Mouse (Mus musculus) adipocyte (in vitro differentiated cells): Measurements from ENCODE around the gene Tnpo1.
A peak's percentile ranks its signal among the peaks of the same experiment; 100 is the strongest.

Experiments
- DNase-seq: peaks from one replicate; pipeline ENCODE4 v3.0.0-alpha.2; 2016; ENCODE audit warnings: low spot score

The Tnpo1 gene

DNA sequence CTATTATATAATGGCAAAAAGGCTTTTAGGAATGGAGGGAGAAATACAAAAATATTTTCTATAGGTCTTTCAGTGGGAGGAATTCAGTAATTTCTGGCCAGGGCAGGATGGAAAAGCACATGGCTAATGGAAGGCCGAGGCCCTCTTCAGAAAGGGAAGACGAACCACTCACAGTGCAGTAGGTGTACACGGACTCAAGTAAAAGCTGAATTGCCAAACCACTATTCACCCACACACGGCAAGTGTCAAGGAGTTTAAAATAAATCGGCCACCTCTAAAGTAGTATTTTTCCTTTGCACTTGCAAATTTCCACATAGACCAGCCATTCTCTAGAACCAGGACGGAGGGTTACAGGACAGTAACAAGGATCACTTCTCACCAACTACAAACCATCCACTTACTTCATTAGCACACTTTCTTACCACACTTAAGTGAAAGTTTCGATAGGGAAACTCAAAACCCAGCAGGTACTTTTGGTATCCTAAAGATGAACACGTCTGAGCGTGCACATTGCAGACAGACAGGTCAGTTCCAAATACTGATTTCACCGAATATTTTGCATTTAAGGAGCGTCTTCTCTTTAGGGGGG lies 1.2 kb downstream of the Tnpo1 start:
- DNase-seq, result no peak

DNA sequence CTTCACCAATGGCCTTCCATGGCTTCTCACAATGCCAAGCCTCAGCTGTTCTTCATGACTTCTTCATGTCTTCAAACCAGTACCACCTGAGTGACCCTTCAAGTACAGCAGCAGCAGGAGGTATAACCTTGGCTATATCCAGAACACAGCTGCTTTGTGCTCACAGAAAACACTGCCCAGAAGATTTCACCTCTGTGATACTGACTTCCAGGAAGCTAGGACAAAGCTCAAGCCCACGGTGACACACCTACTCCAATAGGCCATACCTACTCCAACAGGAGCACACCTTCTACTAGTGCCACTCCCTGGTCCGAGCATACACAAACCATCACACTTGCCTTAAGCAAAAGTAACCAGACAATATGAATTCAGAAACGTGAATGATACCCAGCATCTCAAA lies 3.4 kb downstream of the Tnpo1 start:
- no peak for DNase-seq

DNA sequence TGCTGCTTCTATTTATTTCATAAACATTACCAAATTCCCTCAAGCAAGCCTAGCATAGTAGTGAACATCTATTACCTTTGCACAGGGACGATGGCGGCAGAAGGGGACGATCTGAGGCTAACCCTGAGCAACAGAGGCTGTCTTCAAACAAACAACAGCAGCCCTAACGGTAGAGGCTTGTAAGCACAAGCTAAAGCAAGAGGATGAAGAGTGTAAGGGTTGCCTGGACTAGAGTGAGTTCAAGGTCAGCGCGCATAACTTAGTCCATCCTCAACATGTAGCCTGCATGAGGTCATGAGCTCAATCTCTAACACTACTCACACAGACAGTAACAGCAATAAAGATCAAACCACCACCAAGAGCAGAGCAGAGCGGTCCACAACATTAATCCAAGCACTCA lies 4.9 kb downstream of the Tnpo1 start:
- DNase-seq, result no peak

DNA sequence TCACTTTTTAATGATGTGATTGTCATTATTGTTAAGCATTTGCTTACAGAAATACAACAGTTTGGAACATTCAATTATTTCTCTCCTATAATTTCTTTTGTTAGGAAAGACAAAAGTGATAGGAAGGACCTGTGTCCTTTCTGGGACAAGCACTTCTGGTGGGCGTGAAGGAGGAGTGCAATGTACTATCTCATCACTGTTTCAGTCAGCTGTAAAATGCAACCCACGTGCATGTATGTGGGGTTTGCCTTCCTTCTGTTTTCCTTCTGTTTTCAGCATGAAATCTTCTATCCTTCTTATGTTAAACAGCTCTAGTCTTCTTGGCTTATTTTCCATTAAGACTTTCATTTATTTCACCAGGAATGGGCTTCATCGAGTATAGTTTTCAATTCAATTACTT lies 5.9 kb downstream of the Tnpo1 start:
- no peak for DNase-seq

DNA sequence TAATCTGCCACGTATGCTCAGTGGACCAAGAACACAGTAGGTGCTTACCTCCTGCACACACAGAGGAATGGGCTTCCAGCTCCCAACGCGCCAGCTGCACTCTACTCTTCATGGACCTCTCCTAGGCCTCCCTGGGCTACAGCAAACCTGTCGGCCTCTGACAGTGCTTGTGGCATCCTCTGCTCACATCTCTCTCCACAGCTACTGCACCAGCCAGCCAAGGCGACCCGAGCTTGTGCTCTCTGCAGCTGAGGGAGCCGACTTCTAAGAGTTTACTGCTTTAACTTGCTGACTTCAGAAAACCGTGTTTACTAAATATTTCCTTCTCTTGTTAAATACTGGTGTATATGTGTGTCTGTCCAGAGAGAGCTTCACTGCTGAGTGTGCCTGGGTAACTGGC lies 6.5 kb downstream of the Tnpo1 start:
- DNase-seq, result no peak

DNA sequence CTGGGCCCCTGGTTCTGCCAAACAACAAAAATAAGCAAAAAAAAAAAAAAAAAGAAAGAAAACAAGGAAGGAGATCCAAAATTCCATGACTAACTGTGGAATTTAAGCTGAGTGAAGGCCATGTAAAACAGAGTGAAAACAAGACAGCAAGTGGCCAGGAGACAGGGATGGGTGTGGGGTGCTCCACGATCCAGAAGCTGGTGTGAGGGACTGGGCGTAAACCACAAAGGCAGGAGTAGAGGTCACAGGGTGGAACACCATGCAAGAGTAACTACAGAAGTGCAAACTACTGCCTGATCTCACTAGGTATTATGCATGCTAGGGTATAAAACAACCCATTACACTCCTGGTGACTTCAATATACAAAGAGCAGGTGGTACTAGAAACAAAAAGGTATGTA lies 8.3 kb downstream of the Tnpo1 start:
- DNase-seq, result peak; percentile 67

DNA sequence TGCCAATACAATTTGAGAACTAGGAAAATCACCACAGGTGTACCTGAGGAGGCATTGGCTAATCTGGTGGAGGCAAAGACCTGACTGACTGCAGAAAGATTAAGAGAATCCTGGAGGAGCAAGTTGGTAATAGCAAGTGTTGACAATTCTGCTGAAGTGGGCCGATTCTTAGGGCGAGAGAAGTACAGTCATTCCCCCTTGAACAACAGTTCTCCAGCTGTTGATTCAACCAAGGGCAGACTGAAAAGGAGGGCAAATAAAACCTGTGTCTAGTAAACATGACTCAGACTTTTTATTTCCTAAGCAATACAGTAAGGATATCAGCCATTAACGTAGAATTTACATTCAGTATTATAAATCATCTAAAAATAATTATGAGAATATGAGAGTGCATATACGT lies 10.6 kb downstream of the Tnpo1 start:
- DNase-seq, result no peak

DNA sequence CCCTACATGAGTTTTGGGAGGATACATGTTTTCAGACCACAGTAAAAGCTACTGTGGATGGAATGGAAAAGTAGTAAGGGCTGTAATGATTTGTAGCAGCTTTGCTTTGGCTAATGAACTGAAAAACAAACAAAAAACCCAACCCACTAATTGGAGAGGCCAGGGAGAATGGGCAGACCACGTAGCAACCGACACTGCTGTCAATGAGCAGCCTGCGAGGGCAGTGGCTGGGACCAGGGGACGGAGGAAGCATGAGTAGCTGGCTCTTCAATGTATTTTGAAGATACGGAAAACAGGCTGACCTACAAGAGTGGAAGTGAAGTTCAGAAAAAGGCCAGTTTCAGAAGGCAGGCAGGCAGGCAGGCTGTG lies 11.4 kb downstream of the Tnpo1 start:
- DNase-seq, result no peak

DNA sequence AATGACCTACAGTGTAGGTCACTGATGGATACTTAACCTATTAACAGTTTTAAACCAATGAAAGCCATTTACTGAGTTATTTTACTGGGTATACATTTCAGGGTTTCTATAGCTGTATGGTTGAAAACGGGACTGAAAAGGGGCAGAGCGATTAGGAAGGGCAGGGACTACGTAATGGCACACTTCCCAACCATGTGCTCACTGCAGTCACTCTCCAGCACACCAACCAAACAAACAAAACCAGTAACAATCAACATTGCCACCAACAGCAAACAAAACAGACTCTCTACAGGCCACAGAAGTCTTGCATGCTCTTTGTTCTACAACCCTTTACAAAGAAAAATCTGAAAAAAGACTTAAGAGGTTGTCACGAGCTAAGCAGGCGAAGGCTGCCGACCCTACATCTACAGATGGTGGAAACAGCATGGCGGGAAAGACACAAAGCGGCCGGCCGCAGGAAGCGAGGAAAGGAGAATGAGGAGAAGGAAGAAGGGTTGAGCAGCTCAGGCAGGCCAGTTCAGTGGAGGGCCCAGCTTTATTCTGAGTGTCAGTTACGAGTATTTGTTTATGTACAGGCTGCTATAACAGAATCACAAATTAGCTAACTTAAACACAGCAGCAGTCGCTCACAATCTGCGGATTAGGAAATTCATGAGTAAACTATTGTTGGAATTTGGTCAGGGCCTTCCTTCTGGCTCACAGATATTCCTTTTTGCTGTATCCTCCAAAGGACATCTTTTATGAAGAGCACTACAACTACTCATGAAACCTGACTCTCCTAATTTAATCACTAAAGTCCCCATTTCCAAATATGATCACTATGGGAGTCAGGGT lies 12.0 kb downstream of the Tnpo1 start:
- DNase-seq, result no peak

DNA sequence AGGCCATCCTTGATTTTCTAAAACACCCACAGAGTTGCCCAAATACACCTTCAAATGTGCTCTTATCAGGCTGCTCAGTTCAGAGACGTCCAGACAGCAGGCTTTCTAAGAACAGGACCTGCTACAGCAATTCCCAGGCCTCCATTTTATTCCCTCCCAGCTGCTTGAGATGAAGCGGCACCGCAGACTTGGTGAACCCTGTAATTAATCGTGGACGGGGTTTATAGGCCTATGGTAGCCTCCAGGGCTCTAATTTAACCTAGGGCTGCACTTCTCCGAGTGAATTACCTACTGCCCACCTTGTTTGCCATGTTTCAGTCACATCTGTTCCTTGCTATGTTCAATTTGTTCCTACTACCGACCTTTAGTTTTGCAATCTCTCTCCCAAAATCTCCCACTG lies 13.0 kb downstream of the Tnpo1 start:
- no peak for DNase-seq

DNA sequence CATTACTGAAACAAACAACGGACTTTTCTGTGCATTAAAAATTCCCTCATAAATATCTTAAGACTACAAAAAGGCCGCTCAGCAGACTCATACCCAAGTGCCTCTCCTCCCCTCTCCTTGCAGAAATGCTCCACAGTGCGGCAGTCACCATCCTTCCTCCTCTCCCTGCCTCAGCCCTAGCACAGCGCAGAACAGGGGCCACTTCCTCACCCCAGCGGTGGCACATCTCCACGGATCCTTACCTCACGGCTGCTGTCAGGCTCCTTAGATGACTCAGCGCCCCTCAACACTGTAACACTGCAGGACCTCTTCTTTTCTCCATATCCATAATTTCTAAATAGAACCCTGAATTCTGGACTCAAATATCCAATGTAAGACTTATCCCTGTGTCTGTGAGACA lies 13.6 kb downstream of the Tnpo1 start:
- no peak for DNase-seq

DNA sequence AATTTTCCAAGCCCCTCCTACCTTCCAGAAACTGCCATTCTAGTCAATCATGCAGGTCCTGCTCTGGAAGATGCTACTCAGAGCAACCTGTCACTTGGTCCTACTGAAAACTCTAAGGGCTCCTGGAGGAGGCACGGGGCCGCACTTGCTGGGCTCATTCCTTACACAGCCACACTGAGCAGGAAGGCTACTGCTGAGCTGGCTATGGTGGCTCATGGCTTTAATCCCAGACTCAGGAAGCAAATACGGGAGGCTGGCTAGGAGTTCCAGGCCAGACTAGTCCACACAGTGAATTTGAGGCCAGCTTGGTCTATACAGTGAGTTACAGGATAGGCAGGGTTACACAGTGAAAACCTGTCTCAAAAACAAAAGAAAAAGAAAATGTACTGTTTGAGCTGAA lies 15.4 kb downstream of the Tnpo1 start:
- DNase-seq, result no peak

DNA sequence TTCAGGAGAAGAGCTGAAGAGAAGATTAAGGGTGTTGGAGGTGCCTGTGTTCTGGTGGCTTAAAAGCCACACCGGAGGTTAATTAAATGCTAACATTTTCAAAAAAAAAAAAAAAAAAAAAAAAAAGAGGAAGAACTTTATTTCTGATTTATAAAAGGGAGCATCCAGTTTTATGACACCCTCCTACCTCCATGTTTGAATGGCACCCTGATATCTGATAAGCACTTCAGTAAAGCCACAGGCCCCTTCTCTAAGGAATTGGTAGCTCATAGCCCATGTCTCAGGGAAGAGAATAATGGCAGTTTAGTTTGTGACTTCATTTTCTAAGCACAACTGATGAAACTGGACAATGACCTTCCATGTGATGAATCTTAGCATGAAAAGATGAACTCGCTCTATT lies 21.6 kb downstream of the Tnpo1 start:
- no peak for DNase-seq

DNA sequence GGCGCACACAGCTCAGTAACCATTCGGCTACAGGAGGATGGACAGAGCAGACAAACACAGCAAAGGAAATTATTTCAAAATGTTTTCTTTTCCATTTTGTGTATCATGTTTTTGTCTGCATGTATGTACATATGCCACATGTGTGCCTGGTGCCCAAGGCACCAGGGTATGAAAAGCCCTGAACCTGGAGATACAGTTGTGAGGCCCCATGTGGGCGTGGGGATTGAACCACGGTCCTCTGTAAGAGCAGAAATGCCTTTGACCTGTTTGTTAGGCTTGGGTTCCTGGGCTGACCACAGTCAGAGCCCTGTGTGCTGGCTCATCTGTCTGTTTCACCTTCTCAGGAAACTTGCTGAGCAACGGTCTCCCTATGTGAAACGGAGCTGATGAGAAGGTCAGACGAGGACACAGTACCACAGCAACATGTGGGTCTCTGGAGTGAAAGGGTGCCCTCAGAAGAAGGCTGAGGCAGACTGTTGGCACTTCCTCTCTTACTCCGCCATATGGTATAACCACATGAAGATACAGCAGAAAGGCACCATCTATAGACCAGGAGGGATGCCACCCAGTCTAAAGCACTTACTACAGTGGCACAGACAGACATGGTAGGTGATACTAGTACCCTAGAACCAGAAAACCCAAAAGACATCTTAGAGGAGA lies 23.7 kb downstream of the Tnpo1 start:
- DNase-seq, result no peak

DNA sequence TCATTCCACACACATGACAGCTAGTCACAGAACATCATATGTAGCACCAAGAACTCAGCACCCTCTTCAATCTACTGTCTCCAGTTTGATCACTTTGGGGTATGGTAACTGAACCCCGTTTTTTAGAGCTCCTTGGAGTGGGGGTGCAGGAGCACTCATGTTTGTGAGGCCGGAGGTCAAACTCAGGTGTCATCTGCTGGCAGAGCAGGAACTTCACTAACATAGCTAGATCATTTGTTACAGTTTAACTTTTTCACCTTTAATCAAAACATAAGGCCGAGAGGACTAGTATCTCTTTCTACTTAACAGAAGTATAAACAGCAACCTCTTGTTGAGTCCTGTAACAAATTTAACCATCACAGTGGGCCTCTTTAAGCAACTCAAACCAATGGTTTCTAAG lies 26.6 kb downstream of the Tnpo1 start:
- DNase-seq, result no peak

DNA sequence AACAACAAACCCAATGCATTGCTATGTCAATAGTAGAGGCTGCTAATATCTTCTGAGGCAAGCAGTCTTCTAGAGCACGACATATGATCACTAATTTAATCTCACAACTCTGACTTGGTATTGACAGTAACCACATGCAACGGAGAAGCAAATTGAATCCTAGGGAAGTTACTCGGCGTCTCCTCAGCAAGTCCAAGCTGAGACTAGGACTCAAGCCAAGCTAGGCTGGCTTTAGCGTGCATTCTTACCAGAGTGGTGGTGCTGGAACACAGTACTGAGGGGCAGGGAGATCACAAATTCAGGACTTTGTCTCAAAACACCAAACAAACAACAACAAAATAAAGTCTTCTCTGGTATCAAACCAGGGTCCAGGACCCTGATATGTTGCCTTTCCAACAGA lies 28.6 kb downstream of the Tnpo1 start:
- no peak for DNase-seq

DNA sequence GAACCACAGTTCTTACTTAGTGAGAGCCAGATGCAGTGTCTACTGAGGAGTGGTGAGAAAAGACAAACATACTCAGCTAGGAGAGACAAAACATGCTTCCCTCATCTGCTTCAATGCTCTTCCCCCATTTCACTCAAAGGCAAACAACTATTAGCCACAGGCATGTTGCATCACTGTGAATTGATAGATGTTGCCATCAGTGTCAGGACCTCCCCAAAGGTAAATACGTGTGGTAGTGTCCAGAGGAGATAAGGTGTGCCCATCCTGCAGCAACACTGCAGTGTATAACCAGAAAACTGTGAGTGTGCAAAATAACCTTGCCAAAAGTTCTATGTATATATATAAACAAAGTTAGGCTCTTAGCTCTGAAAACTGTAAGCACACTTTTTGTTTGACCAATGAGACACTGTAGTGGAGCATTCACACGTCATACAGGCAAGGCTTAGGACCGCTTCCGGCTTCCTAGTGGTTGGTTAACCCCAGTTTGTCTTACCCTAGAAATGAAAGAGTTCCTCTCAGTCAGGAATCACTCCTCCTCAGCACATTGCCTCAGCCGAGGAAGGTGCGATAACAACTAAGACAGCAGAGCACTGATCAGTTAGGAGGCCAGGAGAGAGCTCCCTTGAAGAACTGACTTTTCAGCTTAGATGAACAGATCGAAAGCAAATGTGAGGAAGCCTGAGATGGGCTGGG lies 29.6 kb downstream of the Tnpo1 start:
- DNase-seq, result no peak

DNA sequence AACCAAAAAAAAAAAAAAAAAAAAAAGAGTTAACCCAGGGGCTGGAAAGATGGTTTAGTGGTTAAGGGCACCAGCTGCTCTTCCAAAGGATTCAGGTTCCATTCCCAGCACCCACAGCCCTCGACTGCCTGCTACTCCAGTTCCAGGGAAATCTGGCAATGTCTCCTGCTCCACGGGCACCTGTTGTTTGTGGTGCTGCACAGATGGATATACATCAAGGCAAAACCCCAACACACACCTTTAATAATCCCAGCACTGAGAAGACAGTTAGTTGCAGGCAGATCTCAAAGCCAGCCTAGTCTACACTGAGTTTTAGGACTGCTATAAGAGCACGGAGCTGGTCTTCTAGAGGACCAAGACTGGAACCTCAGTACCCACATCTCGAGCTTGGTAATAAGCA lies 30.2 kb downstream of the Tnpo1 start:
- no peak for DNase-seq

DNA sequence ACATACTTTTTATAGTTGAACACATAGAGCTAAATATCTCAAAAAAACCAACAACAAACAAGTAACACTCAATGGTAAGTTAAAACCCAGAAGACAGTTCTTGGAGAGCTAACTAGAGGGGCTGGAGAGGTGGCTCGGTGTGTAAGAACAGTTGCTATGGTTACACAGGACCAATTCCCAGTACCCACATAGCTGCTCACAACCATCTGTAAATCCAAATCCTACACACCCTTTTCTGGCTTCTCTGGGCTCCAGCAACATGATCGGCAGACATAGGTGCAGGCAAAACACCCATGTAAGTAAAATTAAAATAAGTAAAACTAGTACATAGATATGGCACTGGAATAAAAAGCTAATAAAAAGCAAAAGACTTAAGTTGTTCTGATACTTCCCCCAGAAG lies 31.3 kb downstream of the Tnpo1 start:
- no peak for DNase-seq

DNA sequence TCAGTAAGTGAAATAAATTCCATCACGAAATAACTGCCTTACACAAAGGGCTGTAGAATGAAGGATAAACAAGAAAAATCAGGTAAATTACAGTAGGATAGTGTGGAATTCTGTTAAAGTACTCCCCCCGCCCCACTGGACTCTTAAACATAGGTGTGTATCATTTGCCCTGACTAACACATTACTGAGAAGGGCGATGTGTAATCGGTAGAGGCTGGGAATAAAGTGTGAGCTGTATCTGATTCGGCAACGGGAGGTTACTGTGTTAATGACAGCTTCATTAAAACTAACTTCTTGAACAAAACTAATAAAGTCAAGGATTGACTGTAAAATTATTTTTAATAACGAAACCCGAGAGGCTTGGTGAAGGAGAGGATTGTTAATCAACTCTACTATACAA lies 34.7 kb downstream of the Tnpo1 start:
- no peak for DNase-seq

DNA sequence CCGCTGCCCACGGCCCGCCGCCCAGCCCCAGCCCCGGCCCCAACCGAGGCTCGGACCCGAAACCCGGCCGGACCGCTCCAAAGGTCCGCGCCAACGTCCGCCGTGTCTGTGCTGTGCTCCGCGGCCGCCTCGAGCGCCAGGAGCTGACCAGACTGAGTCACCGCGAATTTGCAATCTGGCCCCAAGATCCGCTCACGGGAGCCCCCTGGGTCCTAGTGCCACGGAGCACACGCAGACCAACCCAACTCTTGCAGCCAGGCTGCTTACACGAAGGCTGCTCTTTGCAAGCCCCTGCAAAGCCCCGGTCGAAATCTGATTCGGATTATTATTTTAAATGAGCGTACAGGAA lies 35.3 kb downstream of the Tnpo1 start:
- peak; percentile 85 for DNase-seq

DNA sequence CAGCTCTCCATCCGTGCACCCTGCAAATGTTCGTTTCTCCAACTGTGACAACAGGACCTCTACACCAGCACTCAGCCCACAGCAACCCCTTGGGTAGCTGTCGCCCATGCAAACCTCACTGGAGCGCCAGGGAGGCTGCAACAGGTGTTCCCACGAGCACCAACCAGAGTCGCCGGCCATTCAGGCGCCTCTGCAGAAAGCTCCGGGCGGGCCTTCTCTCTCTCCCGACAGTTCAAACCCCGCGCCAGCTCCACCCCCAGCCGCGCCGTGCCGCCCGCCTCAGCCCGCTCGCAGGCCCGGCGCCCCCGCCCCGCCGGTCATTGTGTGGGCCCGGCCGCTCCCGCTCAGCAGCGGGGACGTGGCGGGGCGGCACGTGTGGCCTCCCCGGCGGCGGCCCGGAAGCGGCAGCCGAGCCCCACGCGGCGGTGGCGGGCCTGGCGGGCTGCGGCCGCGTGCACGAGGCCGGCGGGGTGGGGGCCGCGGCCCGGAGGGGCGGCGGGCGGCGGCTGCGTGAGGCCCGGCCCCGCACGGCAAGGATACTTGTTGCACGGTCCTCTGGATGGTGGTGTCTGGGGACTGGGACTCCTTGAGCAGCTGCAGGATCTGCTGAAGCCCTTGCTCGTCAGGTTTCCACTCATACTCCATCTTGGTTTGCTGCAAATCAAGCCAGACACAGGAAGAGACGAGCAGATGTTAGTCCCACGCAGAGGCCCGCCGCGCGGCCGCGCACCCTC lies 35.9 kb downstream of the Tnpo1 start:
- peak; percentile 31 for DNase-seq
